Mouse (Mus musculus) small intestine, adult 2 months (tissue): ENCODE data around the gene Nom1. TPM values are rescaled to one million over a fixed set of nuclear protein-coding genes. Genes with fewer than 3 reads are reported as not detected.

ENCODE experiments used
- H3K27ac ChIP-seq: fragments of 200-500 bp; 2 replicates; pipeline ENCODE4 v1.5.1; 2012; ENCODE audit warnings: low read depth, low read length, control low read depth, inconsistent platforms; ENCODE audit not compliant: insufficient read depth
- H3K27me3 ChIP-seq: fragments of 200-500 bp; 2 replicates; pipeline ENCODE4 v1.6.1; 2012; ENCODE audit warnings: mild to moderate bottlenecking, moderate library complexity, low read length, inconsistent platforms; ENCODE audit not compliant: control insufficient read depth, insufficient read depth
- H3K36me3 ChIP-seq: fragments of 200-500 bp; 2 replicates; pipeline ENCODE4 v1.6.1; 2012; ENCODE audit warnings: mild to moderate bottlenecking, low read length, control low read depth, inconsistent platforms; ENCODE audit not compliant: control insufficient read depth, insufficient read depth
- H3K4me1 ChIP-seq: fragments of 200-500 bp; 2 replicates; pipeline ENCODE4 v1.6.1; 2012; ENCODE audit warnings: low read length, inconsistent platforms, mixed read lengths; ENCODE audit not compliant: control insufficient read depth, insufficient read depth, insufficient read length
- H3K4me3 ChIP-seq: fragments of 200-500 bp; 2 replicates; pipeline ENCODE4 v1.5.1; 2012; ENCODE audit warnings: low read depth, mild to moderate bottlenecking, control low read depth, inconsistent platforms, low read length, moderate library complexity
- CTCF ChIP-seq: fragments of 200-500 bp; IDR thresholded peaks from 2 replicates; pipeline ENCODE4 v1.5.1; 2012; ENCODE audit warnings: low read depth, mild to moderate bottlenecking, control low read depth, inconsistent platforms, low read length, moderate library complexity, mixed read lengths; ENCODE audit not compliant: insufficient replicate concordance, insufficient read length; ENCODE audit errors: extremely low read depth
- POLR2A ChIP-seq: fragments of 200-500 bp; IDR thresholded peaks from 2 replicates; pipeline ENCODE4 v1.6.1; 2012; ENCODE audit warnings: low read depth, mild to moderate bottlenecking, control low read depth, inconsistent platforms, low read length, moderate library complexity
- WGBS: fragments of 180-500 bp; shearing (Covaris S2); methylation state at CpG from one replicate; pipeline ENCODE4 v1.1.7; 2018; 5-methylcytosine and 5-hydroxymethylcytosine counted together
- polyA plus RNA-seq: library from polyadenylated mRNA; depleted of rRNA; stranded (reverse); fragments of >200 nt; gene quantifications from 2 replicates; pipeline ENCODE4 v1.2.3, GENCODE M21; 2012

The Nom1 gene
- polyA plus RNA-seq, 1 experiment: 2.7 TPM

GRCm38 (mm10) chr5:29470851-29471394 is 36.5 kb downstream of the Nom1 start:
- no peak overlapping the region for H3K27ac ChIP-seq
- TF ChIP-seq POLR2A (no peak), CTCF (no peak)
- 0 out of 2 replicates have a peak, but pooled peaks cover 2% of the 10 kb centered on the region for H3K36me3 ChIP-seq
- 71% methylated on average over 20 of the region's 20 CpGs for WGBS
- peaks cover 9% of the 10 kb centered on the region for H3K4me1 ChIP-seq
- no peak overlapping the region for H3K4me3 ChIP-seq
- H3K27me3 ChIP-seq: peaks cover 12% of the 10 kb centered on the region; the same call in 1 of the 2 replicates

- TF ChIP-seq CTCF (no peak), POLR2A (no peak)
- 0 out of 2 replicates have a peak, but pooled peaks cover 2% of the 10 kb centered on the region for H3K36me3 ChIP-seq
- 62% methylated on average over 11 of the region's 11 CpGs for WGBS
- H3K27me3 ChIP-seq: peaks cover 14% of the 10 kb centered on the region; the same call in 1 of the 2 replicates
- H3K27ac ChIP-seq: no peak overlapping the region
- H3K4me3 ChIP-seq: no peak overlapping the region
- peaks cover 9% of the 10 kb centered on the region for H3K4me1 ChIP-seq
Observed at GRCm38 (mm10) chr5:29471396-29471795, 36.9 kb downstream of the Nom1 start.

- H3K4me1 ChIP-seq: peaks cover 5% of the 10 kb centered on the region
- H3K4me3 ChIP-seq: no peak overlapping the region
- no peak overlapping the region for H3K27ac ChIP-seq
- TF ChIP-seq CTCF (no peak), POLR2A (no peak)
- peaks cover 16% of the 10 kb centered on the region; the same call in 1 of the 2 replicates for H3K27me3 ChIP-seq
- 41% methylated on average over 22 of the region's 22 CpGs for WGBS
- H3K36me3 ChIP-seq: 0 out of 2 replicates have a peak, but pooled peaks cover 2% of the 10 kb centered on the region
Observed at GRCm38 (mm10) chr5:29471855-29472665, 37.6 kb downstream of the Nom1 start.

- Histone ChIP-seq H3K4me3 (no peak overlapping the region), H3K27me3 (peaks cover 24% of the 10 kb centered on the region), H3K36me3 (0 out of 2 replicates have a peak, but pooled peaks cover 2% of the 10 kb centered on the region), H3K27ac (no peak overlapping the region), H3K4me1 (peaks cover 2% of the 10 kb centered on the region; the same call in 1 of the 2 replicates)
- no peak for TF ChIP-seq CTCF
- TF ChIP-seq POLR2A: no peak
- 65% methylated on average over 35 of the region's 35 CpGs for WGBS
Observed at GRCm38 (mm10) chr5:29473551-29474245, 39.2 kb downstream of the Nom1 start.

DNA sequence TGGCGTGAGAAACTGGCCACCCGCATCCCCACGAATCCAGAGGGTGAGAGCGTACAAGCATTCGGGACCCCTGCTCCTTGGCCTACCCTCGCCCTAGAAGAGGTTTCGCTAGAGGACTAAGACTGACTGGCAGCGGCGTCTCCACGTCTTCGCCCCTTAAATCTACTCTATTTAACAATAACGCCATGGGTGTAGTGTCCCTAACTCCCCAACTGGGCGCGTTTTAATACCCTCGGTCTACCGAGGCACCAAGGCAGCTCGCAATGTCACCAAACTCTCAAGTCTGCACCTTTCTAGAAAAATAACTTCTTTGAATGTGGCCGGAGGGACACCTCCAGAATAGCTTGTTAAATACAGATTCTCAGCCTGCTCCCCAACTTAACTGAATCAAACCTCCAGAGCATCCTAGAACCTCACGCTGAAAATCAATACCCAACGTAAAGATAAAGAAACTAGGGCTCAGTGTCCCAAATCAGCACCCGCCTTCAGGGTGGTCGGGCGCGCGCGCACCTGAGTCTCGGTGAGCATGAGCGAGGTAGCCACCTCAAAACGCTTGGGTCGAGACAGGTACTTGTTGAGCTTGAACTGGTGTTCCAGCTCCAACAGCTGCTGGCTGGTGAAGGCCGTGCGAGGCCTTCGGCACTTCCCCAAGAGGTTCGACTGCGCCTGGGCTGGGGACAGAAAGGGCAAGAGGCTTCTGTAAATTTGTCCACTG is 39.9 kb downstream of the Nom1 start:
- H3K36me3 ChIP-seq: 0 out of 2 replicates have a peak, but pooled peaks cover 2% of the 10 kb centered on the region
- 67% methylated on average over 35 of the region's 35 CpGs for WGBS
- no peak for TF ChIP-seq POLR2A
- TF ChIP-seq CTCF: no peak
- H3K27me3 ChIP-seq: peaks cover 26% of the 10 kb centered on the region
- H3K27ac ChIP-seq: no peak overlapping the region
- no peak overlapping the region for H3K4me3 ChIP-seq
- peaks cover 2% of the 10 kb centered on the region; the same call in 1 of the 2 replicates for H3K4me1 ChIP-seq

DNA sequence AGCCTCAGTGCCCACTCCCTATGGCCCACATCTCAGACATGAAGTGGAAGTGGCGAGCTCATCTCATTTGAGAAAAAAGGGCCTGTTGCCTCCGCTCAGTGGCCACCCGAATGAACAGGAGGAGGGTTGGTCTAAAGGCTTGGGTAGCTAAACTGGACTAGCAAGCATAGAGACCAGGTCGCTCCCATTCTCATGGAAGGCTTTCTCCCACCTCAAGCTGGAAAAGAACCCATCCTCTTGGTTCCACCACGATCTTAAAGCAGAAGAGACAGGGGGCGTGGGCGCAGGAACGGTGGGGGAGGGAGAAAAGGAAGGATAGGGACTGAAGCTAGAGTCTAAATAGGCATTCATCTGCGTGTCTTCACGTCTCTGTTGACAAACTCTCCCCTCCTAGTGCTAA is 40.6 kb downstream of the Nom1 start:
- H3K36me3 ChIP-seq: 0 out of 2 replicates have a peak, but pooled peaks cover 2% of the 10 kb centered on the region
- H3K4me1 ChIP-seq: peaks cover 2% of the 10 kb centered on the region; the same call in 1 of the 2 replicates
- no peak overlapping the region for H3K27ac ChIP-seq
- WGBS: 48% methylated on average over 10 of the region's 10 CpGs
- TF ChIP-seq CTCF (no peak), POLR2A (no peak)
- no peak overlapping the region for H3K4me3 ChIP-seq
- H3K27me3 ChIP-seq: peaks cover 27% of the 10 kb centered on the region
